Mouse (Mus musculus) neural tube, embryonic 11.5 days (tissue): Measurements from ENCODE around the gene Mob3c. TPM values are rescaled to one million over a fixed set of nuclear protein-coding genes. Genes with fewer than 3 reads are reported as not detected.

Experiments used
- ATAC-seq: fragments of 200-750 bp; cut with Nextera tagmentation; 2 replicates; pipeline ENCODE4 v1.8.0; 2017; ENCODE audit warnings: moderate number of reproducible peaks, mild to moderate bottlenecking, moderate TSS enrichment, moderate library complexity; ENCODE audit not compliant: insufficient read depth, low FRiP score, low TSS enrichment
- DNase-seq: peaks from one replicate; pipeline ENCODE4 v3.0.0-alpha.2; 2015; ENCODE audit warnings: low spot score
- H3K27ac ChIP-seq: fragments of 300-500 bp; sonication (generic); 2 replicates; pipeline ENCODE4 v1.5.1; 2014; ENCODE audit warnings: low read depth, mild to moderate bottlenecking, low read length
- H3K27me3 ChIP-seq: fragments of 300-500 bp; sonication (generic); 2 replicates; pipeline ENCODE4 v1.6.1; 2014; ENCODE audit warnings: mild to moderate bottlenecking, low read length, mixed read lengths; ENCODE audit not compliant: control insufficient read depth, insufficient read depth
- H3K36me3 ChIP-seq: fragments of 300-500 bp; sonication (generic); 2 replicates; pipeline ENCODE4 v1.6.1; 2014; ENCODE audit warnings: mild to moderate bottlenecking, low read length, moderate library complexity, mixed read lengths; ENCODE audit not compliant: control insufficient read depth, insufficient read depth
- H3K4me1 ChIP-seq: fragments of 300-500 bp; sonication (generic); 2 replicates; pipeline ENCODE4 v1.6.1; 2014; ENCODE audit warnings: low read length, mixed read lengths; ENCODE audit not compliant: control insufficient read depth, insufficient read depth
- H3K4me2 ChIP-seq: fragments of 300-500 bp; sonication (generic); 2 replicates; pipeline ENCODE4 v1.6.1; 2014; ENCODE audit warnings: low read depth, mild to moderate bottlenecking, moderate library complexity
- H3K4me3 ChIP-seq: fragments of 300-500 bp; sonication (generic); 2 replicates; pipeline ENCODE4 v1.5.1; 2014; ENCODE audit warnings: low read depth, low read length
- H3K9ac ChIP-seq: fragments of 300-500 bp; sonication (generic); 2 replicates; pipeline ENCODE4 v1.6.1; 2014; ENCODE audit warnings: mild to moderate bottlenecking, low read length
- H3K9me3 ChIP-seq: fragments of 300-500 bp; sonication (generic); 2 replicates; pipeline ENCODE4 v1.6.1; 2016; ENCODE audit warnings: low read length; ENCODE audit not compliant: control insufficient read depth
- WGBS: fragments of 180-500 bp; shearing (Covaris S2); extraction: QIAGEN DNeasy Blood & Tissue Kit; methylation state at CpG from one replicate; pipeline ENCODE4 v1.1.7; 2014; 5-methylcytosine and 5-hydroxymethylcytosine counted together
- polyA plus RNA-seq: library from polyadenylated mRNA; unstranded; fragments of >200 nt; fragmentation: Nextera tagmentation; extraction: Ambion mirVana; gene quantifications from 2 replicates; pipeline ENCODE4 v1.2.1, GENCODE M21; 2014

The Mob3c gene
- polyA plus RNA-seq, 1 experiment from 2014 or later = 4.1 TPM

- Histone ChIP-seq H3K4me1 (no peaks in the 10 kb centered on the region; the same call in 1 of the 2 replicates), H3K36me3 (no peaks in the 10 kb centered on the region), H3K27me3 (no peaks in the 10 kb centered on the region), H3K9ac (no peak overlapping the region), H3K4me2 (no peak overlapping the region), H3K4me3 (no peak overlapping the region), H3K9me3 (no peaks in the 10 kb centered on the region), H3K27ac (no peak overlapping the region)
- no peak for ATAC-seq
- WGBS = 74% methylated on average over 3 of the region's 3 CpGs
- DNase-seq = no peak
Measured at GRCm38 (mm10) chr4:115827066-115827465, 826 bp upstream of the Mob3c start.

GRCm38 (mm10) chr4:115827535-115827887, 381 bp upstream of the Mob3c start:
- no peak; the same call in 1 of the 2 replicates for ATAC-seq
- 12% methylated on average over 4 of the region's 4 CpGs for WGBS
- peak overlapping the region; percentile 11; the same call in 1 of the 2 replicates for H3K27ac ChIP-seq

GRCm38 (mm10) chr4:115828572-115828902, 645 bp downstream of the Mob3c start:
- peak overlapping the region; percentile 59 for H3K9ac ChIP-seq
- 5% methylated on average over 8 of the region's 8 CpGs for WGBS
- no peak for DNase-seq
- no peaks in the 10 kb centered on the region for H3K27me3 ChIP-seq
- no peaks in the 10 kb centered on the region for H3K36me3 ChIP-seq
- H3K9me3 ChIP-seq = no peaks in the 10 kb centered on the region
- ATAC-seq = peak; percentile 37; the same call in 1 of the 2 replicates
- no peak overlapping the region for H3K27ac ChIP-seq
- H3K4me2 ChIP-seq = peak overlapping the region; percentile 83
- H3K4me1 ChIP-seq = no peaks in the 10 kb centered on the region; the same call in 1 of the 2 replicates
- peak overlapping the region; percentile 60 for H3K4me3 ChIP-seq

More at GRCm38 (mm10) chr4:115827535-115827887, 381 bp upstream of the Mob3c start:
- Histone ChIP-seq H3K36me3 (no peaks in the 10 kb centered on the region), H3K4me3 (peak overlapping the region; percentile 60), H3K9ac (peak overlapping the region; percentile 59), H3K4me2 (peak overlapping the region; percentile 83), H3K27me3 (no peaks in the 10 kb centered on the region), H3K4me1 (no peaks in the 10 kb centered on the region; the same call in 1 of the 2 replicates), H3K9me3 (no peaks in the 10 kb centered on the region)
- no peak for DNase-seq

- H3K4me1 ChIP-seq = no peaks in the 10 kb centered on the region; the same call in 1 of the 2 replicates
- WGBS = 76% methylated on average over 5 of the region's 5 CpGs
- H3K4me2 ChIP-seq = no peak overlapping the region
- no peaks in the 10 kb centered on the region for H3K9me3 ChIP-seq
- H3K4me3 ChIP-seq = no peak overlapping the region
- DNase-seq (no peak), ATAC-seq (no peak)
- no peak overlapping the region for H3K27ac ChIP-seq
- no peaks in the 10 kb centered on the region for H3K36me3 ChIP-seq
- no peaks in the 10 kb centered on the region for H3K27me3 ChIP-seq
- H3K9ac ChIP-seq = no peak overlapping the region
Measured at GRCm38 (mm10) chr4:115830491-115830890, 2.6 kb downstream of the Mob3c start.

- Histone ChIP-seq H3K9ac (no peak overlapping the region), H3K9me3 (no peaks in the 10 kb centered on the region), H3K4me1 (no peaks in the 10 kb centered on the region; the same call in 1 of the 2 replicates), H3K27ac (no peak overlapping the region), H3K27me3 (no peaks in the 10 kb centered on the region), H3K4me3 (no peak overlapping the region), H3K36me3 (no peaks in the 10 kb centered on the region), H3K4me2 (no peak overlapping the region)
- WGBS = 96% methylated on average over 22 of the region's 22 CpGs
- ATAC-seq (no peak), DNase-seq (no peak)
Measured at GRCm38 (mm10) chr4:115831221-115831620, 3.3 kb downstream of the Mob3c start.

- no peak overlapping the region for H3K9ac ChIP-seq
- WGBS = 66% methylated on average over 2 of the region's 2 CpGs
- no peak overlapping the region for H3K27ac ChIP-seq
- no peaks in the 10 kb centered on the region for H3K9me3 ChIP-seq
- H3K36me3 ChIP-seq = no peaks in the 10 kb centered on the region
- ATAC-seq (no peak), DNase-seq (no peak)
- no peaks in the 10 kb centered on the region for H3K27me3 ChIP-seq
- H3K4me1 ChIP-seq = no peaks in the 10 kb centered on the region; the same call in 1 of the 2 replicates
- H3K4me2 ChIP-seq = no peak overlapping the region
- no peak overlapping the region for H3K4me3 ChIP-seq
Measured at GRCm38 (mm10) chr4:115832040-115832439, 4.1 kb downstream of the Mob3c start.

- Histone ChIP-seq H3K4me3 (no peak overlapping the region), H3K9ac (no peak overlapping the region), H3K4me2 (no peak overlapping the region), H3K9me3 (no peaks in the 10 kb centered on the region), H3K27me3 (no peaks in the 10 kb centered on the region), H3K36me3 (no peaks in the 10 kb centered on the region), H3K27ac (no peak overlapping the region), H3K4me1 (0 out of 2 replicates have a peak, but pooled peaks cover 3% of the 10 kb centered on the region)
- WGBS = 71% methylated on average over 2 of the region's 2 CpGs
- DNase-seq (no peak), ATAC-seq (no peak)
Measured at GRCm38 (mm10) chr4:115835576-115835975, 7.7 kb downstream of the Mob3c start.

- ATAC-seq = no peak
- no peak for DNase-seq
- Histone ChIP-seq H3K4me1 (0 out of 2 replicates have a peak, but pooled peaks cover 3% of the 10 kb centered on the region), H3K4me3 (no peak overlapping the region), H3K9ac (no peak overlapping the region), H3K9me3 (no peaks in the 10 kb centered on the region), H3K36me3 (no peaks in the 10 kb centered on the region), H3K4me2 (no peak overlapping the region), H3K27me3 (no peaks in the 10 kb centered on the region), H3K27ac (no peak overlapping the region)
- WGBS = 71% methylated on average over 4 of the region's 4 CpGs
Measured at GRCm38 (mm10) chr4:115838196-115838595, 10.3 kb downstream of the Mob3c start.
